Mouse (Mus musculus): ENCODE results near the gene Cul9. TPM values are rescaled to one million over a fixed set of nuclear protein-coding genes. Genes with fewer than 3 reads are reported as not detected.

Cul9 gene
- polyA plus RNA-seq, 1 experiment from 2014 or later: 17.4 TPM

- Histone ChIP-seq H3K27ac (replicated peaks) (no peak overlapping the region), H3K9me3 (no peaks in the 10 kb centered on the region), H3K9ac (replicated peaks) (no peak overlapping the region), H3K27me3 (no peaks in the 10 kb centered on the region; the same call in 1 of the 2 replicates), H3K4me2 (replicated peaks) (no peak overlapping the region; the same call in 1 of the 2 replicates), H3K4me1 (peaks cover 33% of the 10 kb centered on the region), H3K36me3 (peaks cover 35% of the 10 kb centered on the region), H3K4me3 (0 out of 2 replicates have a peak overlapping the region, but pooled peaks have one; percentile 85)
- WGBS: 84% methylated on average over 7 of the region's 7 CpGs
- no peak for ATAC-seq (replicated peaks)
Measured at GRCm38 (mm10) chr17:46552151-46552550, 6.0 kb upstream of the Cul9 start.

GRCm38 (mm10) chr17:46551369-46551768, 5.2 kb upstream of the Cul9 start:
- no peak for ATAC-seq (replicated peaks)
- Histone ChIP-seq H3K27me3 (no peaks in the 10 kb centered on the region; the same call in 1 of the 2 replicates), H3K4me3 (no peak overlapping the region), H3K36me3 (peaks cover 35% of the 10 kb centered on the region), H3K27ac (replicated peaks) (no peak overlapping the region), H3K4me1 (peaks cover 41% of the 10 kb centered on the region), H3K9me3 (no peaks in the 10 kb centered on the region), H3K9ac (replicated peaks) (no peak overlapping the region), H3K4me2 (replicated peaks) (no peak overlapping the region)
- WGBS: 91% methylated on average over 6 of the region's 6 CpGs

GRCm38 (mm10) chr17:46550904-46551303, 4.7 kb upstream of the Cul9 start:
- 90% methylated on average over 7 of the region's 7 CpGs for WGBS
- Histone ChIP-seq H3K9ac (replicated peaks) (no peak overlapping the region), H3K27ac (replicated peaks) (no peak overlapping the region), H3K4me3 (no peak overlapping the region), H3K4me1 (peaks cover 43% of the 10 kb centered on the region), H3K4me2 (replicated peaks) (no peak overlapping the region), H3K27me3 (no peaks in the 10 kb centered on the region; the same call in 1 of the 2 replicates), H3K9me3 (no peaks in the 10 kb centered on the region), H3K36me3 (peaks cover 35% of the 10 kb centered on the region)
- no peak for ATAC-seq (replicated peaks)

- no peaks in the 10 kb centered on the region; the same call in 1 of the 2 replicates for H3K27me3 ChIP-seq
- no peak overlapping the region for H3K27ac ChIP-seq (replicated peaks)
- no peak for ATAC-seq (replicated peaks)
- WGBS: 92% methylated on average over 9 of the region's 9 CpGs
- H3K9me3 ChIP-seq: no peaks in the 10 kb centered on the region
- peaks cover 51% of the 10 kb centered on the region for H3K4me1 ChIP-seq
- H3K9ac ChIP-seq (replicated peaks): no peak overlapping the region
- no peak overlapping the region for H3K4me2 ChIP-seq (replicated peaks)
- H3K4me3 ChIP-seq: no peak overlapping the region
- H3K36me3 ChIP-seq: peaks cover 35% of the 10 kb centered on the region
Measured at GRCm38 (mm10) chr17:46549642-46550041, 3.5 kb upstream of the Cul9 start.

GRCm38 (mm10) chr17:46549193-46549592, 3.0 kb upstream of the Cul9 start:
- Histone ChIP-seq H3K27me3 (no peaks in the 10 kb centered on the region; the same call in 1 of the 2 replicates), H3K9me3 (no peaks in the 10 kb centered on the region), H3K4me2 (replicated peaks) (no peak overlapping the region), H3K4me3 (no peak overlapping the region), H3K9ac (replicated peaks) (no peak overlapping the region), H3K4me1 (peaks cover 47% of the 10 kb centered on the region), H3K36me3 (peaks cover 35% of the 10 kb centered on the region), H3K27ac (replicated peaks) (no peak overlapping the region)
- ATAC-seq (replicated peaks): no peak
- WGBS: 20% methylated on average over 8 of the region's 8 CpGs

GRCm38 (mm10) chr17:46548741-46549140, 2.6 kb upstream of the Cul9 start:
- H3K9me3 ChIP-seq: no peaks in the 10 kb centered on the region
- ATAC-seq (replicated peaks): no peak
- peaks cover 35% of the 10 kb centered on the region for H3K36me3 ChIP-seq
- 53% methylated on average over 11 of the region's 11 CpGs for WGBS
- no peak overlapping the region for H3K9ac ChIP-seq (replicated peaks)
- H3K4me2 ChIP-seq (replicated peaks): no peak overlapping the region
- no peak overlapping the region for H3K27ac ChIP-seq (replicated peaks)
- H3K4me3 ChIP-seq: no peak overlapping the region
- H3K4me1 ChIP-seq: peaks cover 42% of the 10 kb centered on the region
- H3K27me3 ChIP-seq: no peaks in the 10 kb centered on the region; the same call in 1 of the 2 replicates

- H3K27me3 ChIP-seq: no peaks in the 10 kb centered on the region; the same call in 1 of the 2 replicates
- H3K27ac ChIP-seq (replicated peaks): no peak overlapping the region
- no peaks in the 10 kb centered on the region for H3K9me3 ChIP-seq
- peaks cover 35% of the 10 kb centered on the region for H3K36me3 ChIP-seq
- 17% methylated on average over 3 of the region's 3 CpGs for WGBS
- no peak overlapping the region for H3K4me2 ChIP-seq (replicated peaks)
- no peak overlapping the region for H3K4me3 ChIP-seq
- peaks cover 34% of the 10 kb centered on the region for H3K4me1 ChIP-seq
- H3K9ac ChIP-seq (replicated peaks): no peak overlapping the region
- ATAC-seq (replicated peaks): no peak
Measured at GRCm38 (mm10) chr17:46547923-46548322, 1.7 kb upstream of the Cul9 start.

GRCm38 (mm10) chr17:46546995-46547394, 807 bp upstream of the Cul9 start:
- Histone ChIP-seq H3K36me3 (peaks cover 35% of the 10 kb centered on the region), H3K4me1 (peaks cover 26% of the 10 kb centered on the region), H3K27me3 (no peaks in the 10 kb centered on the region; the same call in 1 of the 2 replicates), H3K4me3 (no peak overlapping the region), H3K27ac (replicated peaks) (no peak overlapping the region), H3K4me2 (replicated peaks) (peak overlapping the region; percentile 92; the same call in 1 of the 2 replicates), H3K9me3 (no peaks in the 10 kb centered on the region), H3K9ac (replicated peaks) (no peak overlapping the region)
- WGBS: 10% methylated on average over 8 of the region's 8 CpGs
- no peak for ATAC-seq (replicated peaks)

GRCm38 (mm10) chr17:46546591-46546990, 403 bp upstream of the Cul9 start:
- H3K4me3 ChIP-seq: peak overlapping the region; percentile 81
- peaks cover 32% of the 10 kb centered on the region for H3K36me3 ChIP-seq
- peak overlapping the region; percentile 92 for H3K4me2 ChIP-seq (replicated peaks)
- 11% methylated on average over 7 of the region's 7 CpGs for WGBS
- H3K9ac ChIP-seq (replicated peaks): peak overlapping the region; percentile 86
- H3K4me1 ChIP-seq: peaks cover 23% of the 10 kb centered on the region
- no peak overlapping the region for H3K27ac ChIP-seq (replicated peaks)
- no peak; the same call in 1 of the 2 replicates for ATAC-seq (replicated peaks)
- H3K9me3 ChIP-seq: no peaks in the 10 kb centered on the region
- no peaks in the 10 kb centered on the region; the same call in 1 of the 2 replicates for H3K27me3 ChIP-seq

GRCm38 (mm10) chr17:46543661-46544060, 2.5 kb downstream of the Cul9 start:
- Histone ChIP-seq H3K4me3 (no peak overlapping the region), H3K27me3 (no peaks in the 10 kb centered on the region; the same call in 1 of the 2 replicates), H3K36me3 (peaks cover 30% of the 10 kb centered on the region), H3K4me1 (peaks cover 23% of the 10 kb centered on the region), H3K4me2 (replicated peaks) (no peak overlapping the region), H3K27ac (replicated peaks) (no peak overlapping the region), H3K9me3 (no peaks in the 10 kb centered on the region), H3K9ac (replicated peaks) (no peak overlapping the region)
- WGBS: 93% methylated on average over 12 of the region's 12 CpGs
- ATAC-seq (replicated peaks): no peak

GRCm38 (mm10) chr17:46525579-46526307, 20.4 kb downstream of the Cul9 start:
- no peaks in the 10 kb centered on the region for H3K9me3 ChIP-seq
- peaks cover 9% of the 10 kb centered on the region; the same call in 1 of the 2 replicates for H3K36me3 ChIP-seq
- no peak overlapping the region for H3K4me3 ChIP-seq
- ATAC-seq (replicated peaks): peak; percentile 36
- no peaks in the 10 kb centered on the region; the same call in 1 of the 2 replicates for H3K27me3 ChIP-seq
- no peak overlapping the region for H3K27ac ChIP-seq (replicated peaks)
- 36% methylated on average over 12 of the region's 12 CpGs for WGBS
- no peak overlapping the region for H3K4me2 ChIP-seq (replicated peaks)
- H3K9ac ChIP-seq (replicated peaks): no peak overlapping the region
- no peaks in the 10 kb centered on the region for H3K4me1 ChIP-seq

GRCm38 (mm10) chr17:46525065-46525464, 21.1 kb downstream of the Cul9 start:
- H3K4me2 ChIP-seq (replicated peaks): no peak overlapping the region
- H3K27me3 ChIP-seq: no peaks in the 10 kb centered on the region; the same call in 1 of the 2 replicates
- H3K9me3 ChIP-seq: no peaks in the 10 kb centered on the region
- no peak overlapping the region for H3K4me3 ChIP-seq
- WGBS: 89% methylated on average over 10 of the region's 10 CpGs
- H3K9ac ChIP-seq (replicated peaks): no peak overlapping the region
- no peaks in the 10 kb centered on the region for H3K4me1 ChIP-seq
- H3K27ac ChIP-seq (replicated peaks): no peak overlapping the region
- H3K36me3 ChIP-seq: peaks cover 9% of the 10 kb centered on the region; the same call in 1 of the 2 replicates
- no peak for ATAC-seq (replicated peaks)

Data from forebrain, embryonic 15.5 days (tissue).